In genomic region chr6:108606231-108606630, GRCm38 (mm10) we compare ENCODE assay signal across 10 mouse cellular contexts. TPM values are rescaled to one million over a fixed set of nuclear protein-coding genes. Genes with fewer than 3 reads are reported as not detected.
A peak's percentile ranks its signal among the peaks of the same experiment; 100 is the strongest.
DNase-seq lines count a peak whose midpoint lies in the region; ATAC-seq lines count a peak whose summit lies in the region.
"Had no signal": no experiment of that assay in that cellular context is flagged by ENCODE, and none has a peak within 500 bp of the region (broad histone marks: within the 10 kb centered on the region; RNA-seq: fewer than 3 reads in every experiment).

No protein-coding gene starts in this region.

- H3K27me3 ChIP-seq in kidney, embryonic 14.5 days (ENCODE audit: control insufficient read depth, insufficient read depth, low read length): no peaks in the 10 kb centered on the region
- no peaks in the 10 kb centered on the region for H3K27me3 ChIP-seq in hindbrain, embryonic 11.5 days (ENCODE audit: control insufficient read depth, insufficient read depth, low read length)
- H3K27me3 ChIP-seq: hindbrain, embryonic 15.5 days; midbrain, embryonic 12.5 days had no signal

- no peak overlapping the region for H3K9ac ChIP-seq in kidney, embryonic 14.5 days (ENCODE audit: low read depth, low read length)
- no peak overlapping the region for H3K9ac ChIP-seq in hindbrain, embryonic 11.5 days (ENCODE audit: low read depth, low read length)
- H3K9ac ChIP-seq: hindbrain, embryonic 15.5 days; midbrain, embryonic 12.5 days had no signal

- no peak for ATAC-seq in kidney, embryonic 14.5 days (ENCODE audit: low FRiP score, low TSS enrichment)
- no peak for ATAC-seq in hindbrain, embryonic 11.5 days (ENCODE audit: low FRiP score)
- no peak for ATAC-seq in activated CD4-positive, CD25-positive, alpha-beta regulatory T cell, adult 4 months

- no peak overlapping the region for H3K4me2 ChIP-seq in kidney, embryonic 14.5 days (replicated peaks; ENCODE audit: low read depth, low read length)
- H3K4me2 ChIP-seq in hindbrain, embryonic 11.5 days (replicated peaks; ENCODE audit: low read depth, low read length): no peak overlapping the region
- H3K4me2 ChIP-seq: hindbrain, embryonic 15.5 days; midbrain, embryonic 12.5 days had no signal

- no peaks in the 10 kb centered on the region for H3K4me1 ChIP-seq in kidney, embryonic 14.5 days (ENCODE audit: control insufficient read depth, insufficient read depth, low read length)
- no peaks in the 10 kb centered on the region for H3K4me1 ChIP-seq in hindbrain, embryonic 11.5 days (replicated peaks; ENCODE audit: control insufficient read depth, insufficient read depth, low read length)
- H3K4me1 ChIP-seq: hindbrain, embryonic 15.5 days; midbrain, embryonic 12.5 days had no signal

- H3K36me3 ChIP-seq in kidney, embryonic 14.5 days (ENCODE audit: control insufficient read depth, insufficient read depth, low read length): no peaks in the 10 kb centered on the region
- no peaks in the 10 kb centered on the region for H3K36me3 ChIP-seq in hindbrain, embryonic 11.5 days (ENCODE audit: control insufficient read depth, insufficient read depth, low read length)
- H3K36me3 ChIP-seq: hindbrain, embryonic 15.5 days; midbrain, embryonic 12.5 days had no signal

- H3K9me3 ChIP-seq in kidney, embryonic 14.5 days (ENCODE audit: control insufficient read depth, low read length): no peaks in the 10 kb centered on the region
- no peaks in the 10 kb centered on the region for H3K9me3 ChIP-seq in hindbrain, embryonic 11.5 days (ENCODE audit: control insufficient read depth, low read length)
- H3K9me3 ChIP-seq: hindbrain, embryonic 15.5 days; midbrain, embryonic 12.5 days had no signal

- WGBS in kidney, embryonic 14.5 days: 94% methylated on average over 8 of the region's 8 CpGs
- 96% methylated on average over 8 of the region's 8 CpGs for WGBS in hindbrain, embryonic 11.5 days

- H3K4me3 ChIP-seq in kidney, embryonic 14.5 days (ENCODE audit: low read length): no peak overlapping the region
- H3K4me3 ChIP-seq in hindbrain, embryonic 11.5 days (ENCODE audit: low read depth, low read length): no peak overlapping the region
- H3K4me3 ChIP-seq: hindbrain, embryonic 15.5 days; midbrain, embryonic 12.5 days had no signal

- DNase-seq in kidney, adult 8-10 months: peak; percentile 83 to 85
- peak; percentile 36 to 57 for DNase-seq in cerebellum, postnatal 10 days
- DNase-seq in kidney, postnatal 36 days: peak; percentile 69 to 82
- peak; percentile 31 to 60 for DNase-seq in lung, postnatal 4 days
- DNase-seq in hindbrain, embryonic 11.5 days (ENCODE audit: low spot score): no peak
- no peak for DNase-seq in spleen, postnatal 10 days (ENCODE audit: low spot score in 2 of 2)

- no peak overlapping the region for H3K27ac ChIP-seq in kidney, embryonic 14.5 days (ENCODE audit: low read depth, low read length)
- no peak overlapping the region for H3K27ac ChIP-seq in hindbrain, embryonic 11.5 days (ENCODE audit: low read depth, low read length)
- H3K27ac ChIP-seq: hindbrain, embryonic 15.5 days; midbrain, embryonic 12.5 days had no signal

RNA-seq across cellular contexts. Expression of gene Bhlhe40, which starts 54.2 kb away (rescaled TPM):
- polyA plus RNA-seq in kidney, embryonic 14.5 days (2014; fragmentation: Nextera tagmentation; extraction: Ambion mirVana): 6.9 and 8.1 TPM in 2 replicates
- 2.1 and 3.0 TPM in 2 replicates for polyA plus RNA-seq in hindbrain, embryonic 11.5 days (2014; fragmentation: Nextera tagmentation; extraction: Ambion mirVana)
- polyA plus RNA-seq in activated CD4-positive, CD25-positive, alpha-beta regulatory T cell, adult 4 months (2017; shearing (Covaris generic)): 100 to 1,000 TPM in 1 of 2 experiments, 10 to 100 TPM in 1; 73.9 to 107 TPM

Comparison
In these comparisons a context has a peak if more than half of its experiments do, and no peak if none do; other contexts are left out.
1. DNase-seq: peak in kidney, adult 8-10 months (2 of 2), cerebellum, postnatal 10 days (2 of 2), kidney, postnatal 36 days (2 of 2) and lung, postnatal 4 days (2 of 2); none in hindbrain, embryonic 11.5 days (single experiment) and spleen, postnatal 10 days (0 of 2).